Mouse (Mus musculus) midbrain, embryonic 16.5 days (tissue): ENCODE data around the gene Pnp2. TPM values are rescaled to one million over a fixed set of nuclear protein-coding genes. Genes with fewer than 3 reads are reported as not detected.

Experiments
- polyA plus RNA-seq: library from polyadenylated mRNA; unstranded; fragments of >200 nt; fragmentation: Nextera tagmentation; extraction: Ambion mirVana; gene quantifications from 2 replicates; pipeline ENCODE4 v1.2.1, GENCODE M21; 2015

The Pnp2 gene
- polyA plus RNA-seq, 1 experiment from 2014 or later: 1.1 TPM

Other genes starting within 250 kb of the Pnp2 start
- gene Olfr748, start 248.6 kb upstream of the Pnp2 start, polyA plus RNA-seq: not detected in 2 replicates
- gene Olfr749, start 210.9 kb upstream of the Pnp2 start, polyA plus RNA-seq: not detected in 2 replicates
- gene Ttc5, start 170.5 kb upstream of the Pnp2 start, polyA plus RNA-seq: 132 and 133 TPM in 2 replicates
- gene Ccnb1ip1, start 148.3 kb upstream of the Pnp2 start, polyA plus RNA-seq: not detected in 2 replicates
- 39.1 and 41.5 TPM in 2 replicates for gene Parp2, start 148.2 kb upstream of the Pnp2 start, polyA plus RNA-seq
- 1.6 and 2.9 TPM in 2 replicates for gene Tep1, start 85.4 kb upstream of the Pnp2 start, polyA plus RNA-seq
- 2.4 and 2.8 TPM in 2 replicates for gene Klhl33, start 58.5 kb upstream of the Pnp2 start, polyA plus RNA-seq
- 113 and 117 TPM in 2 replicates for gene Osgep, start 31.1 kb upstream of the Pnp2 start, polyA plus RNA-seq
- 173 and 193 TPM in 2 replicates for gene Apex1, start 31.0 kb upstream of the Pnp2 start, polyA plus RNA-seq
- gene Pip4p1, start 25.1 kb upstream of the Pnp2 start, polyA plus RNA-seq: 95.0 and 99.5 TPM in 2 replicates
- gene Pnp, start 24.9 kb upstream of the Pnp2 start, polyA plus RNA-seq: 20.8 and 22.8 TPM in 2 replicates
- gene Gm49342, start 11.5 kb upstream of the Pnp2 start, polyA plus RNA-seq: not detected in 2 replicates
- not detected in 2 replicates for gene Rnase10, start 51.8 kb downstream of the Pnp2 start, polyA plus RNA-seq
- gene Rnase9, start 85.9 kb downstream of the Pnp2 start, polyA plus RNA-seq: not detected in 2 replicates
- gene Rnase11, start 94.2 kb downstream of the Pnp2 start, polyA plus RNA-seq: not detected in 2 replicates
- not detected in 2 replicates for gene Rnase12, start 101.7 kb downstream of the Pnp2 start, polyA plus RNA-seq
- 0.07 TPM in 1 of 2 replicates, not detected in the other for gene Olfr750, start 118.4 kb downstream of the Pnp2 start, polyA plus RNA-seq
- gene Rnase4, start 135.1 kb downstream of the Pnp2 start, polyA plus RNA-seq: 13.6 and 15.2 TPM in 2 replicates
- 3.1 and 3.2 TPM in 2 replicates for gene Ang, start 135.2 kb downstream of the Pnp2 start, polyA plus RNA-seq
- gene Eddm3b, start 158.4 kb downstream of the Pnp2 start, polyA plus RNA-seq: not detected in 2 replicates
- gene Rnase6, start 167.9 kb downstream of the Pnp2 start, polyA plus RNA-seq: 0.77 and 0.91 TPM in 2 replicates
- gene Rnase1, start 190.8 kb downstream of the Pnp2 start, polyA plus RNA-seq: 0.57 TPM in 1 of 2 replicates, not detected in the other
- not detected in 2 replicates for gene Rnase2b, start 206.3 kb downstream of the Pnp2 start, polyA plus RNA-seq
- not detected in 2 replicates for gene Ang2, start 243.2 kb downstream of the Pnp2 start, polyA plus RNA-seq
- gene Ear14, start 247.4 kb downstream of the Pnp2 start, polyA plus RNA-seq: not detected in 2 replicates